Mouse (Mus musculus) adrenal gland (tissue): ENCODE measurements around the gene Exoc6.
"Not testable (repeated sequence)": the region's sequence is repeated elsewhere in the genome, so short reads cannot be mapped to it uniquely, and the experiment has no call there.

Source experiments
- intact Hi-C: fragments of 180-260 bp; cut with DNase I; formaldehyde crosslinking; loops from one replicate; pipeline ENCODE4 v1.15.1; 2025

The Exoc6 gene

DNA sequence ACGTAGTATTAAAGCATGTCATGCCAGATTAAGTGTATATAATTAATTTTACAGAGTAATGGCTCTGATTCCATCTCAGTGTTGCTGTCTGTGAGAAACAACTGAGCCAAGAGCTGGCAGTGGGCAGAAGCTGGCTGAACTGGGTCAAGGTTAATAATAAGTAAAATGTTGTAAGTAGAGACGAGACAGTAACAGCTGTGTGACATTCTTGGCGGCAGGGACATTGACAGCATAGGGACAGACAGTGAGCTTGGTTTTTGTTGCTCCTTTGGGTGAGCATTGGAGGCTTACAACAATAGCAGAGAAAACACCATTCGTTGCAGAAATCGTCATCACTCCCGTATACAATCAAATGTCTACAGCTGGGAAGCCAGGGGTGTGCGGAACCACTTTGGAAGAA lies 13.8 kb upstream of the Exoc6 start:
- intact Hi-C loops: no loop called here

DNA sequence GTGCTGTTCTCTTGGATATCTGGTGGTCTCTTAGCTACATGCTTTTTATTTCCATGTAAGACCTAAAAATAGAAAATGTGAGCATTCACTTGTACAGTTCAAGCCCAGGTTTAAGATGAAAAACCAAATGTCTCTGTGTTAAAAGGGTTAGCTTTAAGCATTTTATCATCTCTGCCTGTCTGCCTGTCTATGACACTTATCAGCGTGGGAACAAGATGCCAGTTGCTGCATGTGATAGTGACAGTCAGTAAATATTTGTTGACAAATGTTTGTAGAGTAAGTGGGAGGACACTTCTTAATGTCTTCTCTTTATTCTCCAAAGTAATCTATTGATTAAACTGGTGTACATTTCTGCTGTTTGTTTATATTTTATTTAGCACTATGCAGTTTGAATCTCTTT lies 12.5 kb upstream of the Exoc6 start:
- intact Hi-C loops: no loop called here

DNA sequence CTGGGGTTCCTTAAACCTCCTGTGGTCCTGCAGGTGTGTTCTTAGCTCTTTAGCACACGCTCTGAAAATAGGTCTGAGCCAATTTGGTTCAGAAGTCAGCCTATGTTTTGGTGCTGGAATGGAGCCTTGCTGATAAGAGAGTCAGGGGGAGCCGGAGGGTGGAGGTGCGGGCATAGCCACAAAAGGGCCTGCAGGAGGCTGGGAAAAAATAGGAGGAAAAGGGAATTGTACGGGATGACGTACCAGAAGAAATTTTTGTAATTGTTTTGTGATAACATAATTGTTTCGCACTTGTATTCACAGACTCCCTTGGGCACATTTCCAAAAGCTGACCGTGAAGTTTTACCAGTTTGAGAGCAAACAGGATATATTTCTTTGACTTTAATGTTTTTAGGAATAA lies 10.0 kb upstream of the Exoc6 start:
- intact Hi-C loops: no loop called here

DNA sequence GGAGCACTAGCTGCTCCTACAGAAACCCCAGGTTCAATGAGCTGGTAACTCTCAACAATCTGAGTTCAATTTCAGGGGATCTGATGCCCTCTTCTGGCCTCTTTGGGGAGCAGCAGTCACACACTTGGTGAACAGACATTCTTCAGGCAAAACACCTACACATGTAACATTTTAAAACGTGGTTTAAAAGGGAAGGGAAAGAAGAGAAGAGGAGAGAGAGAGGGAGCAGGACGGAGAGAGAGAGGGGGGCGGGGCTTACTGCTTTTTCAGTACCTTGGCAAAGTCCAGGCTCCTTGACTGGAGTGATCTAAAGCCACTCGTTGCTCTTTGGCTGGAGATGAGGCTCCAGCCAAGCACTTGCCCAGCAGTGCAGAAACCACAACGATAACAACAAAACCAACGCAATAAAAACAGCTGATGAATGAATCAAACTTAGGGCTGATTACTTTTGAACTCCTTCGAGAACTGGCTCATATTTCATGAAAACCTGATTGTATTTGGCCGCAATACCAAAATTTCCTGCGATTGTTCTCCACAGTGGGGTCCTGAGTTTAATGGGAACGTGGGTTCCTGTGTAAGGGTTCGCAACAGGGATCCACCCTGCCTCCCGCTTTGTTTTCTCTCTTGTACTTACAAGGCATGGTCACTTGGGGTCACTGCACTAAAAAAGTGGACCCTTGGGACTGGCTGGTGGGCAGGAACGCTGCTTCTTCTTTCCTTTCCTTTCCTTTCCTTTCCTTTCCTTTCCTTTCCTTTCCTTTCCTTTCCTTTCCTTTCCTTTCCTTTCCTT lies 6.5 kb upstream of the Exoc6 start:
- intact Hi-C loops: no loop called here

DNA sequence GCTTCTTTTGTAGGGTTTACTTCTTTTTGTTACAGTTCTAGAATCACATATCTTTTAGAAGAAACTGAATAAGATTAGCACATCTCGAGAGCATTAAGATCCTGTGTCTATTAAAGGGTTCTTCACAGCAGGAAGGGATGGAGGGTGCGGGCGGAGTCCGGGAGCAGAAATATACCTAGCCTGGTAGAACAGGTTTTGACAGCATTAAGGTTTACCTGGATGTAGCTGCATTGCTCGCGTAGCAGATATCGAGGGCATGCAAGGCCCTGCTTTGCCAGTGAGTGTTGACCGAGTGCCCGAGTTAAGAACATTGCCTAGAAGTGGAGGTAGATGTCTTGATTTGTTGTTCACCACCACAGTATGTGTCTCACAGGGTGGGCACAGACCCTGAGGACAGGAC lies 5.7 kb upstream of the Exoc6 start:
- intact Hi-C loops: no loop called here

DNA sequence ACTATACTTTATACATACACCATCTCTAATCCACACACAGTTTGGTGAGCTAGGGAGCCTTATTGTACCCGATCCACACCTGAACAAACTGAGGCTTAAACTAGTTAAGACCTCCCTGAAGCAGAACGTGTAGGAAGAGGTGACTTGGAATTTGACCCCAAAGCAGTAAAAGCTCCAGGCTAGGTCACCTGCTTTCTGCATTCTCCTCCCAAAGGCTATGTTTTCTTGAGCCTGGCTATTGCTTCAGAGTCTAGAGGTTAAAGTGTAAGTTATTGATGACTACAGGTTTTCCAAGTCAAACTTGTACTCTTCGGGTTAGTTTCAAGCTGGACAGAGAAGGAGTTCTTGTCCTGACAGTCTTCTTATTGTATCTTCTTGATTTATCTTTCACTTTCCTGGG lies 5.0 kb upstream of the Exoc6 start:
- intact Hi-C loops: no loop called here

DNA sequence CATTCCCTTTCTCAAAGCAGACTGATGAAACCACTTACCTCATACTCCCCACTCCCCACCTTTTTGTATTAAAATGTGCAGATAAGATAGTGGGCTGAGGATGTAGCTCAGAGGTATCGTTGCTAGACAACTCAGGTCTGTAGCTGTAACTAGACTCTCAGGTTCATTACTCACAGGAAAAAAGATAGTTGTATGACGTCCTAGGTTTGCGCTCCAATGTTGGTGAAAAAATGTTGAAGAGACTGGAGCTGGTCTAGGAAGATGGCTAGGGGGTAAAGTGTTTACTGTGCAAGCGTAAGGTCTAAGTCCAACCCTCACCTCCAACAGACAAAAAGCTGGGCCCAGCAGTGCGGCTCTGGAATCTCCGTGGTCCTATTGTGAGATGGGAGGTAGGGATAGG lies 4.5 kb upstream of the Exoc6 start:
- intact Hi-C loops: no loop called here

DNA sequence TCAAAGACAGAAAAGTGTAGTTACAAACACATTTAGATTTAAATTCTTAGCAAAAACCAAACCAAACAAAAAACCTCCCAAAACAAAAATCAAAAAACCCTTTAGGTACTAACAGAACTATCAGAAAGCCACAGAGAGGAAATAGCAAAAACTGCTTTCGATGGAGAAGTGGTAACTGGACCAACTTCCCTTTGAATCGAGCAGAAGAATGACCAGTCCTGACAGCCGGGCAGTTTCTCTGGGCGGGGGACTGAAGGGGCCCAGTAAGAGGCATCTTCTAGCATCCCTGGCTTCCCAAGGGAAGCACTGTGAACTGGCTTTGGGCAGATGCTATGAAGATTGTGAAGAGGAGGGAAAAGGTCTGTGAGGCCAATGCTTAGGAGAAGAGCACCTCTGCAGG lies 3.4 kb upstream of the Exoc6 start:
- intact Hi-C loops: no loop called here

DNA sequence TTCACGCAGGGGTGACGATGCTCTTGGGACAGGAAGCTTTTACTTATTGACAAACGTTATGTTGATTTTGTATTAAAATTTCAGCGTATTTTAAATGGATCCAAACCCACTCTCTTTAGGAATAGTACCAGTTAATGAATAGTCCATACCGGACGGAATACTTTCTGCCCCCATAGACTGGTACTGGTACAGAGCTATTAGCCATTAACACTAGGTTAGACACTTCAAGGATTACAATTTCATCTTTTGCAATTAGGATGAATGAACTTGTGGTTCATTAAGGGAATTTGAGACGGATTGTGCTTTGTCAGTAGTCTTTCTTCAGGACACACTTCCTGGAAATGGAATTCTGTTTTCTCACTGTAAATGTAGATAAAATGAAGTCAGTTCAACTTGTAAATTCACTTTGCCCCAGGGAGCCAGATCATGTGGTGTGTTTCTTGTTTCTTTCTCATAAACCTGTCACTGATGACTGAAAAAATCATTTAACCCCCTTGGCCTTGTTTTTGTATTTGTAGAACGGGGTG lies 885 bp downstream of the Exoc6 start:
- intact Hi-C loops: no loop called here

DNA sequence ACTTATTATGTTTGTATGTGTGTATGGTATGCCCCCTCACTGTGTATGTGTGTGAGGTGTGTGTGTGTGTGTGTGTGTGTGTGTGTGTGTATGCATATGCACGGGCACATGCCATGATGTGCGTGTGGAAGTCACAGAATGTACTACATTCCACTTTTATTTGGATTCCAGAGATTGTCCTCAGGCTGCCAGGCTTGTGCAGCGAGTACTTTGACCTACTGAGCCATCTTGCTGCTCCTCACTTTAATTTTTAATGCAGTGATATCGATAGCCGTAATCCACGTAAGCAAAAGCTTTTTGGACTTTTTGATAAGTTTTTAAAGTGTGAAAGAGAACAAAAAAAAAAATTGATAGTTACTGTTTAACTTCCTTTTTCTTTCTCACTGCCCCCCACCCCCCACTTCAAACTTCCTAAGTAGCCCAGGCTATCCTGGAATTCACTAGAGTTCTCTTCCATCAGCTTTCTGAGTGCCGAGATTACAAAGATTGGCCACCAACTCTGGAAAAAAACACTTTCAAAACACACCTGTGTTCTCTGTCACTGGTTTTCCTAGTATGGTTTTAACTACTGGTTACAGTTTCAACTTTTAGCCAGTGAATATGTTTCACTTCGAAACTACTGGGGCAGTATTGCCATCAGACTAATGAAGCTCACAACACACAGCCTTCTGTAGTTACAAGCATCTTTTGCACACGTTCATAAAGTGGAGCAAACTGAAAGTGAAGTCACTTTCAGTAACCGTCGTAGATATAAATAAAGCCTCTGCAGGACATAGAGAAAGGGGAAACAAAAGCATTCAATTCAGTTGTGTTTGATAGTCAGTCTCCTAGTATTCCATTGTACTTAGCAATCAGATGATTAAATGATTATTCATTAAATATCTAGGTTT lies 3.4 kb downstream of the Exoc6 start:
- intact Hi-C loops: no loop called here

DNA sequence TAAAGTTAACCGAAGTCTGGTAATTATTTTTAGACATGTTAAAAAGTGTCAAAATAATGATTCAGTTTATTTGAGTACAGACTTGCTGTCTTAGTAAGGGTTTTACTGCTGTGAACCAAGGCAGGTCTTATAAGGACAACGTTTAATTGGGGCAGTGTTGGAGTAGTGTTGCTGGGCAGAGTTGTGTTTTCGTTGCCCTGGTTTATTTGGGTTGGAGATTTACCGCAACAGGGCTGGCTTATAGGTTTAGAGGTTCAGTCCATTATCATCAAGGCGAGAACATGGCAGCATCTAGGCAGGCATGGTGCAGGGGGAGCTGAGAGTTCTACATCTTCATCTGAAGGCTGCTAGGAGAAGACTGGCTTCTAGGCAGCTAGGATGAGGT lies 4.0 kb downstream of the Exoc6 start:
- intact Hi-C loops: not testable (repeated sequence)

DNA sequence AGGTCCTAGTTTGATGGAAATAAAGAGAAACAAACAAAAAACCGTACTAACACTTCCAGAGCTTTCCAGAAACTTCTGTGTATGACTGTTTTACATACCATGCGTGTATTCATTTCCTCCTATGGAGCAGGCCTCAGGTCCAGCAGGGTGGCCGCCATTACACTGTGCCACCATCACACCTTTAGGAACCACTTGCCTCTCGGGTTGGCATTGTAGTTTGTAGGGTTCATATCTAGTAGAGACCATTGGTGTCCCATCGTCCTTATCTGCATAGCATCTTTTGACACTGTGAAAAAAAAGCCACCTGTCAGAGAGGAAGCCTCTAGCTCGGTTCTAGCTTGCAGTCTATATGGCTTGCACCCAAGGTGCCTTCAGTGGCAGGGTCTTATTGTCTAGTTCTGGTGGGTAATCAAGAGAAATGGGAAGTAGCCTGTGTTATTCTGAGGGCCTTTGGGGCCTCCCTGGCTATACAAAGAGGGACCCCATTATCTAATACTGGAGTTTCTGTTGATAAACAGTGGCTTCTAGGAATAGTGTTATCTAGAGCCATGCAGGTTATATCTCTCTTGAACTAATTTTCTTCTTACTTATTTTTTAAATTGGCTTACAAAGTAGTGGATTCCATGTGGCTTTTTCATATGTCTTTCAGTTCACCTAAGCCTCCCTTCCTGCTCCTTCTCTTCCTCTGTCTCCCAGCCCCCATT lies 5.8 kb downstream of the Exoc6 start:
- intact Hi-C loops: no loop called here

DNA sequence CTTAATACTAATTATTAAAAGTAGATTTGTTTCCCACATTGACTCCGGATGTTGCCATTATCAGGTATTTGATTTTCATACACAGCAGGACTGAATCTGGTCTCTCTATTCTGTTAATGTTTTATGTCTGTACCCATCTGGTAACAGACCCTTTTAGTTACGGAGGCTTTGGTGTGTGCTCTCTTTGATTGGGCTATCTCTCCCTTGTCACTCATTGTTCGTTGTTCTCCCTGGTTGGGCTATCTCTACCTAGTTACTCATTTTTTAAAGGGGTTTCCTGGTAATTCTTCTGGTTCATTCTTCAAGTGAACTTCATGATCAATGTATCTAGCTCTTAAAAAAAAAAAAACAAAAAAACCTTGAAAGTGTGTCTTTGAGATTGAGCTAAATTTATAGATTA lies 7.7 kb downstream of the Exoc6 start:
- intact Hi-C loops: no loop called here

DNA sequence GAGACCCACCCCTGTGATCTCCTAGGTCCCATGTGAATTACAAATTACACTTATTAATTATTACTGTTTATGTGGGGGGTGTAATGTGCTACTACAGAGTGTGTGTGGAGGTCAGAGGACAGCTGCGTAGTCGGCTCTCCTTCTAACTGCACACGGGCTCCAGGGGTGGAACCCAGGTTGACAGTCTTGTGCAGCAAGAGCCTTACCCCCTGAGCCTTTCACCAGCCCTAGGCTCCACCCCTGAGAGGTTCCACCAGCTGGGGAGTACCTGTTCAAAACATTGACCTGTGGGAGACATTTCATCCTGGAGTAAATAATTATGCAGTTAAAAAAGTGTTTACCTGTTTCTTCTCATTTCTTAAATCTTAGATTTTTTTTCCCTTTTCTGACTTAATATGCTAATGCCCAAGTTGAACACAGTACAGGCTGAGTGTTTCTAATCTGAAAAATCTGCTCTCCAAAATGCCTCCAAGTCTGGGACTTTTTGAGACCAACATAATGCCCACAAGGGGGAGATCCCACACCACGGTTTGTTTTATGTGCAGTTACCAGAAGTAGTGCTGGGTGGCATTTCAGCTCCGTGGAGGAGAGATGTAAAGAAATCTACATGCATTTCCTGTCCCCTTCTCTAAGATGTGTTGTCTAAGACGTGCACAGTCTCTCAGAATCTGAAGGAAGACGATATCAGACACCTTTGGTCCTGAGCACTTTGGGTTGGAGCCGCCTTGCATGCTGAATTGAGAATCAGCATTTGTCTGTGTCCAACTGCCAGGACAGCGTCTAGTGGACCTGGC lies 9.3 kb downstream of the Exoc6 start:
- intact Hi-C loops: no loop called here

DNA sequence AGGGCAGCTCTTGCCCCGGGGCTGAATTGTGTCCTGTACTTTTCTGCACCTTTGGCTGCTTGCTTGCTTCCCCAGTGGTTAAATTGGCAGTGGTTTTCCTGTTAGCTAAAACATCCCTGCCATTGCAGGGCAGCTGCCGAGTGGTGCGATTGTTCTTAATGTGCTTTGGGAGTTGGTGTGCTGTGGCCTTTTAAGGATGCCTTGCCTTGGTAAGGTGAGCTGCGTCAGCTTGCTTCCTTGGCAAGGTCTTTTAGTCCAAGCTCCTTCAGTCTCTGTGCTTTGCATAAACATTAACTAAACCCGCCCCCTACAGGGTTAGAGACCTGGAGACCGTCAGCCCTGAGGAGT lies 9.8 kb downstream of the Exoc6 start:
- intact Hi-C loops: no loop called here

DNA sequence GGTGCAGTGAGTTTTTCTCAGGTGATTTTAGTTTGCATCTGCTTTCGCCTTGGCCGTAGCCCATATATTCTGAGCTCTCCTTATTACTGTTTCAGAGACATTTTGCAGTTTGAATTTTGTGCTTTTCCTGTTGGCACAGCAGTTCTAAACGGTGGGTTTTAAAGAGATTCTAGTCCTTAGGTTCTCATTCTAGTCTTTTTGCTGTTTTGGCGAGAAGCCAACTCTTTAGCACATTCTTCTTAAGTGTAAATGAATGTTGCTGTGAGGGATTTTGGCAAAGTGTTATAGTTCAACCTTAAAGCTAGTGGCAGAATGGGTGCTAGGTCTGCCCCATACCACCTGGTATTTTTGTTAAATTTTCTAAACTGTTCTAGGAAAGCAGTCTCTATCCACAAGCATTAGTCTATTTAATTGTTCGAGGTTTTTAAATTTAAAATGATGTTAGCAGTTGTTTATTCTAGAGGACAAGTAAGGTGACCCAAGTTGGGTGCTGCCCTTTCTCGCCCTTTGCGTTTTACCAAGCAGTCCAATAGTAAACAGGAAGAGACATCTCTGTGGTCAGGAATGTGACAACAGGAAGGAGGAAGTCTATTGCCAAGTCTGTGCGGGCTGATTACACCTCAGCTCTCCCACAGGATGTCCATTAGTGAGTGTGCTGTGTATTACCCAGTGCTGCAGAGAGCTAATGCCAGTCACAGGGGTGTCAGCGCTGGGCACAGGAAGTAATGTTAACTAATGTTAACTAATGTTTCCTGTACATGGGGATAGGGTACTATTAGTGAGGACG lies 11.1 kb downstream of the Exoc6 start:
- intact Hi-C loops: no loop called here

DNA sequence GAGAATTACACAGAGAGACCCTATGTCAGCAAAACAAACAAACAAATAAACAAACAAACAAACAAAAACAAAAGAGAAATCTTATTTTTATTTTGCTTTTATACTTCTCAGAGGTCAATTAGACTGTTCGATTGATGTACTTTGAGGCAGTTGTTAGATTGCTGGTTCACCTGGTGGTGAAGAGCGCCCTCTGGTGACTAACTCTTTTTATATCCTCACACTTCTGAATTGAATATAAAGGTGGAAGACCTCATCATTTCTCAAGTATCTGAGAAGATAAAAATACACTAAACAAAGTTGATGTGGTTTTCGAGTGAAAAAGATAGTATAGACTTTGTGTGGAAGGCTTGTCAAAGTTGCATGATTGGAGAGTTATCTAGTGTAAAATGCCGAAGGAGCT lies 13.5 kb downstream of the Exoc6 start:
- intact Hi-C loops: loop anchor here (1.0 kb wide), 1 partner anchor 33 kb away; no protein-coding TSS in a partner anchor

DNA sequence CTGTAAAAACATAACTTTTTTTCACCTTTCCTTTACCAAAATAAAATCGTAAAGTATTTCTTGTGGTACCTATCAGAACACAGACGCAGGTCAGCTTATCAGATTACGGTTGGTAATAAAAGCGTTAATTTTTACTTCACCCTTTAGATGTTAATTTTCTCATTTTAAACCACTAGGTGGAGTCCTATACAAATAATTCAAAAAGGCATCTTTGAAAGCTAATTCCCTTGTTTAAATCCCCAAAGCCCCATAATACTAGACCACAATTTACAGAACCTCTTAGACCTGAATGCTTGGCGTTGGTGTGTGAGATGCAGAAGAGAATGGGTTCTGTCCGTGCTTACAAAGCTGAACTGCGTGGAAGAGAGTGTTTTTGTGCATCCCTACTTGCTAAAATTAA lies 15.6 kb downstream of the Exoc6 start:
- intact Hi-C loops: no loop called here

DNA sequence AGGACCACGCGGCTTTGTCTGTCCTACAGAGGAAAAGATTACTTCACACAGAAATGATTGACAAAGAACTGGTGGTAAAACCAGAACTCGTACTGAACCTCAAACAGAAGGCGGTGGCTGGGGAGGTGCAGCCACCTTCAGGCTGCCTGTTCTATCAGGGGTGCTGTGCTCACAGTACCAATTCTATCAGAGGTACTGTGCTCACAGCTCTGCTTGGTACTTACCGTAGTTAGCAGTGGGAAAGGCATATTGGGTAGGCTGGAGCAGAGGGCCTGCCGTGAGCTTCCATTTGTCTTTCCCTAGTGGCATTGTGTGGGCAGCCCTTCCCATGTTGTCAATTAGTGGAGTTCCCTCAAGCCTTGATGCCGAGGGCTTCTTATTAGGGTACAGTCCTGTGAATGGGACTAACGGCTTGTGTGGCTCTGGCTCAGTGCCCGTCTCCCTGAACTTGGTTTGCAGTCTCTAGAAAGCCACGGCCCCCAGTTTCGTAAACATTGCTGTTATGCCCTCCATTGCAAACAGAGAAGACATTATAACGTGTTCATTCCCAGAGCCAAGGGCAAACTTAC lies 19.1 kb downstream of the Exoc6 start:
- intact Hi-C loops: no loop called here
